Mouse (Mus musculus): ENCODE results near the gene Fgfr2.

Fgfr2 gene

DNA sequence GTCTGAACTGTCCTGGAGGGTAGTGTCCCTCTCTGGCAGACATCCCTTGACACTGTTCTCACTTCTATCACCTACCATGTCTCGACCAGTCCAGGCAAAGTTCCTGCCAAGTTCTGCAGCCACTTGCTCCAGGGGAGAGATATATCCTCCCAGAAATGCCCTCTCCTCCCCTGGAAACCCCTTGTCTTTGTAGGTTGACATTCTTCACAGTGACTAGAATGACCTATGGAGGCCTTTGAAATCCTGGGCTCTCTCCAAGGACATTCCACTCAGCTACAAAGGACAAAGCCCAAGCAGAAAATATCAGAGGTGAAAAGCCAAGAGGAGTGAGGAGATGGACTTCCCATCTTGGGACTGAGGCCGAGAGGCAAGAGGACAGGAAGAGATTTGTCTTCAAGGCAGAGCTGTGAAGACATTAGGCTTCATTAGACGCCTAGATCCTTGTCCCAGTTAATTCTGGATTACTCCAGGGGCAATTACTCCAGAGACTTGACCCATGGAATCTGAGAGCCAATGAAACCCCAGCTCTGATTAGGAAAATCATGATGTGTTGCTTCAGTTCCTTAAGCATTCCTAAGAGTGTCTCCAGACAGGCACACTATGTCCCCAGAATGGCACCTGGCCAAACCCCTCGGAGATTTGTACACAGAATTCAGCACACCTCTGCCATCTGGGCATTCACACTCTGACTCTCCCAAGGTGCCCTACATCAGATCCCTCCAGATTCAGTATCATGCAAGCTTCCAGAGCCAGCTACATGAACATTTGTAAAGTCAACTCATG is 826.3 kb downstream of the Fgfr2 start:
- no peak for DNase-seq (ENCODE audit: low read depth)

DNA sequence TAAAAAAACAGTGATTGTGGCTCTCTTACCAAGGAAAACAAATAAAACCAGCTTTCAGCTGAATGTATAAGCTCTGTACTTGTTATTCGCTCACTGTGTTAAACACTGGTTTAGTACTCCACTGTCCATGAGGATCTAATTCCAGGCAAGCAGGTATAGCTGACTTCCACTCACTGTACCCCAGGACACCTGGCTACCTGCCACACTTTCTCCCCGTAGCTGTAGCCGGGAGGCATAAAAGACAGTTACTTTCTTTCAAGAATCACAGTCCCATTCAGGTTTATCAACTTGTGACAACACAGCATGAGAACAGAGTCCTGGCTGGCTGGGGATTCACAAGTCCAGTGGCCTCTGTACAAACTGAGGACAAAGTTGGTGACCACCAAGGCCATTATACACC is 827.0 kb downstream of the Fgfr2 start:
- DNase-seq (ENCODE audit: low read depth): no peak

DNA sequence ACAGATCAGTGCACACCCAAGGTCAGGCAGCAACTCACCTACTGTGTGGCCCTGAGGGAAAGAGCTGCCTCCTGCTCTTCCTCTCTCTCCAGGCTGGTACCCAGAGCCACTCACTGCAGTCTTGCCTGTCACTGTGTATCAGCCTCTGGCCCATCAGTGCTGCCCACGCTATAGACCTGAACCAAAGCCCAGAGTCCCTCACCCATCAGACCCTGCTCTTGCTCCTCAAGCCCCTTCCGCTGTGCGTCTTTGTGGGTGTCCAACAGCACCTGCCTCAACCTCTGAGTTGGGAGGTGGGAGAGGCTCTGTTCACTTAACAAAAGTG is 835.8 kb downstream of the Fgfr2 start:
- DNase-seq (ENCODE audit: low read depth): no peak

DNA sequence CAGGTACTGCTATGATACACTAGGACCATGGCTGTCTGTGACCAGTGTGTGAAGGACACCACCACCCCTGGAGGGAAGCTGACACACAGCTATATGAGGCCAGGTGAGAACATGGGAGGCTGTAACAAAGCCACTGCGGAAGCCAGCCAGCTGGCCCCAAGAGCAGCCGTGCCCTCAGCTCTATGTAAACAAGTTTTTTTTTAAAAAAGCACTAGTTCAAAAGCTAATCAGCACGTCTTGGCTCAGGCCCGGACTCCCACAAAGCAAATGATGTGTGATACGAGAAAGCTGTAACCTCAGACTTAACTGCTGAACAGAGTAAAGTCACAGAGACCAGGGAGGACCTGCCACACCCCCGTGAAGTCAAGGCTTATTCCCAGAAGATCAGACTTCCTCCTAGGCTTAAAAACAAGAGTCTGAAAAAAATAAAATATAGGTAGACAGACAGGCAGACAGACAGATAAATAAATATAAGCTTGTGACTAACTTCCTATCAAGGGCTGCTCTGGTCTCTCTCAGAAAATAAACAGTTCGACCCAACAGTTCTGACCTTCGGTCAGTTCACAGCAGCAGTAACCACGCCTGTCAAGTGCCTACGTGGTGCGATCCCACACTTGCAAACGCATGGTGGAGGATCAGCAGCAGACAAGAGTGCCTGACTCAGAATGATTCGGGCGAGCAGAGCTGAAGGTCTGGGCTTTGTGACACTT is 836.4 kb downstream of the Fgfr2 start:
- DNase-seq (ENCODE audit: low read depth): no peak

DNA sequence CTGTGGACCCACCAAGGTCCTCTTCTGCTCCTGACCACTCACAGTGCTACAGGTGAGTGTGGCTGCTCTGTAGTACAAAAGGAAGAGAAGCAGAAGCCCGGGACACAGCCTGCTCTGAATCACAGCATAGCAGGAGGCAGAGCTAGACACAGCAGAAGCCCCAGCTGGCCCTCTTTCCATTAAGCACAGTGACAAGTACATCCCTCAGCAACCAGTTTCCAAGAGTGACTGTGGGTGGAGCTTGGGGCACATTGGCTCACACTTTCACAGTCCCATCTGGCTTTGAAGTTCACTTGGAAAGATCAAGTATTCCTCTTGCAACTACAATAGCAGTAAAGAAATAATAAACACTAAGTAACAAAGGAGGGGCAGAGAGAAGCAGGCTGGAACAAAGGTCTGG is 838.4 kb downstream of the Fgfr2 start:
- DNase-seq (ENCODE audit: low read depth): no peak

DNA sequence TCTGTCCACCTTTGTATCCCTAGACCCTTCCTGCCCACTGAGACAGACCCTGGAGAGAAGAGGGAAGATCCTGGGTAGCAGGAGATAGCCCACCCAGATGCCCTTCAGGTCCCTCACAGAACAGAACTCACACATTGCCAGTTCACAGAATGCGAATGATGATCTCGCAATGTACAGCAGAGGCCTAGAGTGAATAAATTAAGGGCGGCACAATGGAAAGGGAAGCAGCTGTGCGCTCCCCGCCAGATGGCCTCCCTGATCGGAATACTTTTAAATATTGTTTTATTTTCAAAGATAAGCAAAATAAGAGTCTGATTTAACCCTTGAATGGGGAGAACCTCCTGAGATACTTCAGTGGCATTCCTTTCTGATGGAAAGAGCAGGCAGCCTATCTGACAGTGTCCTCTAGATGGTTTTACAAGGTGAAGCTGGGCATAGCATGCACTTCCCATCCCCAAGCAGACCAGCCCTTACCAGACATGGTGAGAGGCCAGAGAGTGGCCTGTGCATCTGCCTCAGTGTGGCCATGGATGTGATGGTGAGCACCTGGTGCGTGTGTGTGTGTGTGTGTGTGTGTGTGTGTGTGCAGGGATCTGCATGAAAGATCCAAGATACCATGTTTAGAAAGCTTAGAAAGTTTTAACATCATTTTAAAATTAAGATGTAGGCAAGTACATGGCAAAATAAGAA is 839.0 kb downstream of the Fgfr2 start:
- no peak for DNase-seq (ENCODE audit: low read depth)

DNA sequence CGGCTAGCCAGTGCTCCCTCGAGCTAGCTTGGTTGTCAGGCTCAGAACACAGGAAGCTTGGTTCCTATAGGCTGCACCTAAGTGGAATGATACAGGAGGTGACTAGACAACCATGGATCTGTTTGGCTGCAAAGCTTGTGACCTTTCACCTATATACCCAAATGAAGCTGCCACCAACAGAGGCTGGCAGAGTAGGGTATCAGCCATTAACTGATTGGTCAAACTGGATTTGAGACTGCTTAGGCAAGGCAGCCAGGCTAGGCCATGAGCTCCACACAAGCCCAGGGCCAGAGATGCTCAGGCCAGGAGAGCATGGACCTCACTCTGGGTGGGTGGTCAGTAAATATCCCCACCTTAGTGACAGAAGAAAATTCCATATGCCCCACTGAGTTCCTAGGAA is 840.6 kb downstream of the Fgfr2 start:
- DNase-seq (ENCODE audit: low read depth): no peak

DNA sequence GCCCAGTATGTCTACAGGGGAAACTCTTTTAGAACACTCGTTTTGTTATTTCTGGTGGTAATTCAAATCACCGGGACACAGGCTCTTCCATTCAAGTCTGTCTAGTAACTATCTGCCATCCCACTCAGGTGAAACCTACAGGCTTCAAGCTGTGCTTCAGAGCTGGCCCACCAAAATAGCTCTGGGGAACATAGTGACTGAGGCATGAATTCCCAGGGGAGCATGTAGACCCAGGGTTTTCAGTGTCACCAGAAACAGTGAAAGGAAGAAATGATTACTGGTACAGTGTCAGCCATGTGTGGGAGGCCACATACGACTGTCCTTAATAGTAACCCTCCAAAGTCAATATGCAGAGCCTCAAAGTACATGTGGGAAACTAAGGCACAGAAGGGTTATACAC is 841.0 kb downstream of the Fgfr2 start:
- DNase-seq (ENCODE audit: low read depth): no peak

DNA sequence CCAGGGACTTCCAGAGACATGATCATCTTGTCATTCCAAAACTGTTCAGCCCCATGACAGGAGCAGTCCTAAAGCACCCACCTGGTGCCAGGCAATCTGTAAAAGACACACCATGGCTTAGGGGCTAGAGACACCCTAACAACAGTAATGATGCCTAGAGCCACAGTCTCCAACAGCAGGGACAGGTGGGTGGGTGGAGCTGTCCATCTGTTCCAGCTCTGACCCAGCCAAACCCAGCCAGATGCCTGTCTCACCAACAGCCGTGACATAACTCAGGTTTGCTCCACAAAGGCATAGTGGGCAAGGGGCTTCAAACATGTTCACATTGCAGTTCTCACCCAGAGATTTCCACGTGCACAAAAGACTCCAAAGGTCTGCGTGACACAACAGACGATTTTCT is 841.4 kb downstream of the Fgfr2 start:
- DNase-seq (ENCODE audit: low read depth): no peak

DNA sequence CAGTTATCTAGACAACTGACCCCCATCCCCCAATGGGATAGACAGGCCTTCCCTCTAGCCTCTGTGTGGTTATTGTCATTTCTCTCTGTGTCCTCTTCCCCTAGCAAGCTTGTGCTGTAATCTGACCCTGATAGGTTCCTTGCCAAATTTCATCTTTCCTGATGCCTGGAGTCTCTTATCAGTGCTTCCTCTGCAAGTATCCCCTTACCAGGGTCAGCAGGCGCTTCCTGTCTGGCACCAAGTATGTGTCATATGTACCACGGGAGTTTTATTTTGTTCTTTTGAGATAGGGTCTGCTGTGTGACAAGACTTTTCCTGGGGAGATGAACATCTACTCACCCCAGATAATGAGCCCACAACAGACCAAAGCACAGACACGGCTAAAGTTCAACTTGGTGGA is 844.5 kb downstream of the Fgfr2 start:
- DNase-seq (ENCODE audit: low read depth): no peak

DNA sequence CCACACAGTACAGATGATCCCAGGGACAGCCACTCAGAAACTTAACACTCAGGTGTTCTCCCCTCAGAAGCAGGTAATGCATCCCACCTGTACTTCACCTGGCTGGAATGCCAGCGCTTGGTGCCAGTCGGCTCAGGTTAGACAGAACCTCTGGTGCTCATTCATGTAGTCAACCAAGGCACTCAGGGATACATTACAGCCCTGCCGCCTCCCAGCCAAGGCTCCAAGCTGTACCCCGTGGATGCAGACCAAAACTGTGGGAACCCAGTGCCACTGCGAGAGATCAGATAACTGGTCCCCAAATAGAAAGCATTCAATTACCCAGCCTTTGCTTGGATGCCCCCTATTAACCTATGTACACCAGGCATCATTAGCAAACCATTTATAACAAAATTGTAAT is 846.9 kb downstream of the Fgfr2 start:
- no peak for DNase-seq (ENCODE audit: low read depth)

DNA sequence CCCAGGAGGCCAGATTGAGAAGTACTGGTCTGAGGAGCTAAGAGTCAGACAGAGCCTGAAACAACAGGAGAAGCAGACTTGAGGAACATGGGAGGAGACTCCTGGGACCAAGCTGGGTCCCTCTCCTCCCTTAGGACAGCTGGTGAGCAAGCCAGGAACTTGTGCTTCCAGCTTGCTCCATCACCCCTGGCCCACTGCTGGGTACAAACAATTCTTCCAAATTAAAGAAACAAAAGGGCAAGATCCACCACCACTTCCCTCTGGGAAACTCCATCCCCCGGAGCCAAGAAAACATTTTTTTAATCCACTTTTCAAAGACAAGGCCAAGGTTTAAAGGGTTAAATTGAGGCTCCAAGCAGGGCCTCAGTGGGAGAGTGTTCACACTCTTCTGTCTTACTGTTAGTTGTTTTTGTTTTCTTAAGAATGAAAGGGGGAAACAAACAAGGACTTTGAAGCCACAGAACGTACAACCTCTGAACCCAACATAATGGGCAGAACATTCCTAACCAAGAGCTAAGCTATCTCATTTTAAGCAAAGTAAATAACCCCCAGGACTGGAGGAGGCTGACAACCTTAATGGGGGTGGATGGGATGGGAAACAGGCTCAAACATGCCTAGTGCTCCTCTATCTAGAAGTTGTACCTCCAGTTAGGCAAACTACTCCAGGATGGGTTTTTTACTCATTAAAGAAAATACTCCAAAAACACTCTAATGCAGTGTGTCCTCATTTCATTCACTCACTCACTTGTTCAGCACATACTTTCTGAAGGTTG is 849.2 kb downstream of the Fgfr2 start:
- no peak for DNase-seq (ENCODE audit: low read depth)

DNA sequence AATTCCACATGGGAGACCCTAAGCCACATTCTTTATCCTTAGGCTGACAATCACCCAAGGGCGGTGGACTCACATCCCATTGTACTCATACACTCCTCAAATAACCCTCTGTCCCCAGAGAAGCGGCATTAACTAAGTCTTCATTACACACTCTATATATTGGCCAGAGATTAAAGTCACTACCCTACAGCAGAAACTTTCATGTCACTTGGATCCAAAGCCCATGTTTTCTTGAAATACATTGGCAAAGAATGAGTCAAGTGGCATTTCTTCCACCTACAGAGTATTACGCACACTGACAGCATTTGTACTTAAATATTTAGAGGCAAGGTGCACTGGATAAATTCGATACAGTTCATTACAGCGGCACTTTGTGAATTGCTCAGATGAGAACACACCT is 850.2 kb downstream of the Fgfr2 start:
- no peak for DNase-seq (ENCODE audit: low read depth)

DNA sequence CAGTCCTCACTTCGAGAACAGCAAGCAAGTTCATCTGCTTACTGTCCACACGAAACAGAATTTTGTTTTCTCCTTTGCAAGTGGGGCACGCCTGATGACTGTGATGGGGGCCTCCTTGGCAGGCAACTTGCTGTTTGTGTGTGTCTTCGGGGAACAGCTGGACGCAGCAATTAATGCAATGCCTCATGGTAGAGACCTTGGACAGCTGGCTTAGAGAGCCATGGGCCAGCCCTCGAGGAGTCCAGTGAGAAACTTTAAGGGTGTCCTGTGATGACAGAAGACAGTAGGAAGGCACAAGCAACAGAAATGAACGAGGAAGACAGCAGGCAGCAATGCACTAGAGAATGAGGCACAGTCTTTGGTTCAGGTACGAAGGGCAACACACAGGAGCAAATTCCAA is 852.8 kb downstream of the Fgfr2 start:
- no peak for DNase-seq (ENCODE audit: low read depth)

DNA sequence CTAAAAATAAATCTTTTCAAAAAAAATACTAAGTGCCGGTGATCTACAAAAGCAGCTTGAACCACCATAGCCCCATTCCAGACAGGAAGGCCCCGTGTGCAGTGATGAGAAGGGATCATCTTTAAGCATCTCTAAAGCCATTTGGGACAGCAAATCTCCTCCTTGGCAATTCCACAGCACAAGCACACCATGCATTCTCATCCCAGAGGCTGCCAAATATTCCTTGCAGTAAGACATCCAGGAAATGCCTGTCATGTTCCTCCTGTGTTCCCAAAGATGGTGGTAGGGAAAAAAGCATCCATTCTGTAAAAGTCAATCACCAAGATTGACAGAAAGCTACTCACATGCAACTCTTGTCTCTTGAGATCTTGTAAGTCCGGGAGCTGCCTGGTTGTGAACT is 853.5 kb downstream of the Fgfr2 start:
- DNase-seq (ENCODE audit: low read depth): no peak

DNA sequence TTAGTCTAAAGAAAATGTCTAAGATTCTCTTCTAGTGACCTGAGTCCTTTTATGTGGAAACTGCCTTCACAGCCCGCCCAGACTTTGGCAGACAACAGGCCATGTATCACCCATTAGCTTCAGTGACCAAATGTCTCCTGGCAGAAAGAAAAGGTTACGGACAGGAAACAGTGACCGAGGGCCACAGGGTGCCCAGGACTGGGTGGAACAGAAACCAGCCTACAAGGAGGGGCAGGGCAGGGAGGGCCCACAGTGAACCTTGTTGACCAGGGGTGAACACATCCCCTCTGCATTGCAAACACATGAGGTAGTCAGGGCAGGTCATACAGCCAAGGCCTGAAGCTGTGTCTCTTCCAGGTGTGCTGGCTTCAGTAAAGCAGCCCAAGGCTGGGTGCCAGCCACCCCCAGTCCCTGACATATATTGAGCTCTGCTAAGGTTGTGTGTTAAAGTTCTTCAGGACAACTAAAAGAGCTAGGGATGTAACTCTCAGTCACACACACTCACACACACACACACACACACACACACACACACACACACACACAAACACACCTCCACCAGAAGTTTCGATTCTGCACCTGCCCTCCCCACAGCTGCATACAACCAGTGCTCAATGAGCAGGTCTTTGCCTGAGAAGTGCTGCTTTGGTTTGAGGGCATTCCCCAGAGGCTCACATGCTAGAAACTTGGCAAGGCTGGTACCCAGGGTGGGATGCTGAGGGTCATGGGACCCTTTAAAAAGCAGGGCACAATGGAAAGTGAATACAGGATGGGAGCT is 855.2 kb downstream of the Fgfr2 start:
- DNase-seq (ENCODE audit: low read depth): no peak

DNA sequence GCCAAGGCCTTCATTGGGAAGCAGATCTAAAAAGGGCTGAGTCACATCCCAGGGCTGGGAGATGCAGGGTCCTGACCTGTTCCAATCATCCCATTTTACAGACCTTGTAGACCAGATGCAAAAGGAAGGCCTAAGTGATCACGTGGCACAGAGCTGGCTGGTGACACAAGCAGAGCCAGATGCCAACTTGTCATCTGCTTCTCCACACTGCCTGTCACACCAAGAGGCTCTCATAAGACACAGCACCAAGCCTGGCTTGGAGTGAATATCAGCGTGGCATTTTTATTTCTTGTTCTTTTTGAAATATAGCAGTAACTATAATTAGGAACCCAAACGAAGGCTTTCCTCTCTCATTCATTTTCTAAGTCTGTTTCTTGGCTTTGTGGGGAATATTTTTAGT is 858.4 kb downstream of the Fgfr2 start:
- DNase-seq (ENCODE audit: low read depth): no peak

DNA sequence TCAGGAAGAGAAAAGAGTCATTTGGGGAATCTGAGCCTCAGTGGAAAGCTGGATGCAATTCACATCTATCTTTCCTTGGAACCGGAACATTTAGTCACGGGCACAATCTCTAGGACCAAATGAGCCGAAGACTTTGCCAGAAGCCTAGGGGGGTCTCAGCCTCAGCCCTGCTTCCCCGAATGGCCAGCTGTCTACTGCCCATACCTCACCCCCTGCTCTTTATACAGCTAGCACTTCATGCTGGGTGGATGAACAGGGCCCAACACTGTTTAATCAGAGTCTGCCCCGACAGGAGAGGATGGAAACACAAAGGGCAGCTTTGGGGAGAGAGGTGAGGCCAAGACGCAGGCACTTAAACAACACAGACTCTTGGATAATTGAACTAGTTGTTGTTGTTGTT is 860.0 kb downstream of the Fgfr2 start:
- DNase-seq (ENCODE audit: low read depth): no peak

DNA sequence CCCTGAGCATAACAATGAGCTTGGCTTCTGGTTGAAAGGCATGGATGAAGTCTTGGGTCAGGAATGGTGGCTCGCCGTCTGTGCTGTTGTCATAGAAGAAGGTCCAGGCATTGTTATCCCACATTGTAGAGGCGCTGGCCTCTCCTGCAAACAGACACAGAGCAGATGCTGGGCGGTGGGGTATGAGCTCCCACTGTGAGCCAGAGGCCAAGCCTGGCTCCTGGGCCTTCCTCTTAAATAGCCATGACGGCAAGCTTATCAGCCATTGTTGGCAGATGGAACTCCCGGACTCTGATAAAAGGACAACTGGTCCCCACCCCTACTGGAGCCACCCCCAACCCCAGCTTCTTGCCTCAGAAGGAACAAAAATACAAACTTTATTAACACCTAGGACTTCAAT is 860.5 kb downstream of the Fgfr2 start:
- no peak for DNase-seq (ENCODE audit: low read depth)

DNA sequence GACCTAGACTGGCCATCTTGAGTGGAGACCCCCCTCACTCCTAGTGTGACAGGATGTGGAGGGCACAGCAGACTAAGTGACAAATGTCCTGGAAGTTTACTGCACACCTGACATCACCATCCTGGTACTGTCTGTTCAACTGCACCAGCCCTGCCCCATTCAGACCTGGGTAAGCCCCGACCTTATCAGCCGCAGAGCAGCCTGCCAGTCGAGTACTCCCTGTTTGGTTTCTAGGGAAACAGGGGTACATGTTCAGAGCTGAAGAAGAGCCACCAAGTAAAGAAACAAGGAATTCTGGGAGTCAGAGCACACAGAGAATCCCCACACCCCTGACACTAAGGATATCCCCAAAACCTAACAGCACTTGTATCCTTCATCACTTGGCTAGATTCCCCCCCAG is 861.3 kb downstream of the Fgfr2 start:
- DNase-seq (ENCODE audit: low read depth): no peak

DNA sequence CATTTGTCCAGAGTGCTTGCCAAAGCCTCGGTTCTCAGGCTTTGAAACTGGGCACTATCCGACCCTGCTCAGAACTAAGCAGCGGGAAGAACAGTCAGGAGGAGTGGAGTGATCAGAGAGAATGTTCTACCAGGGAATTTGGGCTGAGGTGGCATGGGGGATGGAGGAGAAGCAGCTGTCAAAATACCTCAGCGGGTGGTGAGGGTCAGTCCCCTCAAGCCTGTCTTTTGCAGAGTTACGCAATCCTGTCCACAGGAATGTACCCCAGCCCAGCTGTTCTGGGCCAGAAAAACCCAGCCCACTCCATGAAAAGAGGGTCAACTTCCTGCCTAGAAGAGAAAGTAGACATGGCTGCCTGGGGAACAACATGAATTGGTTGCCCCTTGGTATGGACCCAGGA is 862.5 kb downstream of the Fgfr2 start:
- no peak for DNase-seq (ENCODE audit: low read depth)

DNA sequence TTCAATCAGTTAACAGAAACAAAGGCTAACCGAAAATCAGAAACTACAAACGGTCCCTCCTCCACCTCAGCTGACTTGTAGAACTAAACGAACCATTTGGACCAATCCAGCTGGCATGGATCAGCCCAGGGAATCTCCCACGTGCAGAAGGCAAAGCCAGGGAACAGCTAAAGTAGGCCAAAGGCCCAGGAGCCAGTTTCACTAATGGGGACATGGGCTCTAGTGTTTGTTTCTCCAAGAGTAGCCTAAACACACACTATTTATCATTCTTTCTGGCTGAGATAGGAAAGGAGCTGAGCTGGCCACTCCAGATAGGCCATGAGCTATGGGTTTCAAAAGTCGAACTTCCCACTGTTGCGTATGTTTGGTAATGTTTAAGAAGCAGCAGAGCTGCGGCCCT is 864.3 kb downstream of the Fgfr2 start:
- no peak for DNase-seq (ENCODE audit: low read depth)
